Mouse (Mus musculus) lung, postnatal 0 days (tissue): ENCODE measurements at regions not wholly inside any gene's neighbourhood (a gene's known extent, or its start where the extent isn't known, plus 50 kb on each side); places are given as distances from the start of the nearest gene placed in this dataset.

Experiments used
- ATAC-seq: fragments of 200-750 bp; cut with Nextera tagmentation; 2 replicates; pipeline ENCODE4 v1.8.0; 2017; ENCODE audit warnings: moderate library complexity
- DNase-seq: peaks from one replicate; pipeline ENCODE4 v3.0.0-alpha.2; 2016; ENCODE audit warnings: low spot score
- H3K27ac ChIP-seq: fragments of 300-500 bp; sonication (generic); 2 replicates; pipeline ENCODE4 v1.5.1; 2014; ENCODE audit warnings: antibody characterized with exemption, mild to moderate bottlenecking, low read length, mixed read lengths
- H3K27me3 ChIP-seq: fragments of 300-500 bp; sonication (generic); replicated peaks from 2 replicates; pipeline ENCODE4 v1.6.1; 2014; ENCODE audit warnings: low read length, mixed read lengths; ENCODE audit not compliant: insufficient read depth
- H3K36me3 ChIP-seq: fragments of 300-500 bp; sonication (generic); 2 replicates; pipeline ENCODE4 v1.6.1; 2014; ENCODE audit warnings: low read length, mixed read lengths; ENCODE audit not compliant: insufficient read depth
- H3K4me1 ChIP-seq: fragments of 300-500 bp; sonication (generic); 2 replicates; pipeline ENCODE4 v1.6.1; 2014; ENCODE audit warnings: antibody characterized with exemption, low read depth, low read length, mixed read lengths; ENCODE audit not compliant: insufficient read depth
- H3K4me2 ChIP-seq: fragments of 300-500 bp; sonication (generic); replicated peaks from 2 replicates; pipeline ENCODE4 v1.6.1; 2014; ENCODE audit warnings: low read depth, mild to moderate bottlenecking, low read length, moderate library complexity, mixed read lengths
- H3K4me3 ChIP-seq: fragments of 300-500 bp; sonication (generic); 2 replicates; pipeline ENCODE4 v1.5.1; 2014; ENCODE audit warnings: low read depth, low read length
- H3K9ac ChIP-seq: fragments of 300-500 bp; sonication (generic); replicated peaks from 2 replicates; pipeline ENCODE4 v1.6.1; 2014; ENCODE audit warnings: low read depth, mild to moderate bottlenecking
- H3K9me3 ChIP-seq: fragments of 300-500 bp; sonication (generic); 2 replicates; pipeline ENCODE4 v1.6.1; 2016; ENCODE audit warnings: low read length, mixed read lengths
- CTCF ChIP-seq: IDR thresholded peaks from 2 replicates; pipeline ENCODE4 v1.5.1; 2016; ENCODE audit warnings: antibody characterized with exemption, mild to moderate bottlenecking
- EP300 ChIP-seq: IDR thresholded peaks from 2 replicates; pipeline ENCODE4 v1.6.1; 2016; ENCODE audit warnings: antibody characterized with exemption, mild to moderate bottlenecking, control low read depth
- WGBS: fragments of 180-500 bp; shearing (Covaris S2); extraction: QIAGEN DNeasy Blood & Tissue Kit; methylation state at CpG from one replicate; pipeline ENCODE4 v1.1.7; 2014; 5-methylcytosine and 5-hydroxymethylcytosine counted together

- 79% methylated on average over 7 of the region's 7 CpGs for WGBS
- no peak for ATAC-seq
- H3K4me3 ChIP-seq: no peak overlapping the region
These were observed 137.2 kb upstream of the Slc24a5 start for GRCm38 (mm10) chr2:124930719-124931118.

GRCm38 (mm10) chr2:124932566-124932965, 135.4 kb upstream of the Slc24a5 start:
- H3K9me3 ChIP-seq: no peaks in the 10 kb centered on the region
- H3K4me3 ChIP-seq: no peak overlapping the region
- TF ChIP-seq EP300: no peak
- TF ChIP-seq CTCF: no peak
- H3K9ac ChIP-seq: no peak overlapping the region
- ATAC-seq (no peak), DNase-seq (no peak)
- H3K27me3 ChIP-seq: no peaks in the 10 kb centered on the region
- H3K27ac ChIP-seq: no peak overlapping the region
- H3K4me1 ChIP-seq: no peaks in the 10 kb centered on the region
- no peak overlapping the region for H3K4me2 ChIP-seq
- H3K36me3 ChIP-seq: no peaks in the 10 kb centered on the region
- 65% methylated on average over 6 of the region's 6 CpGs for WGBS

More at GRCm38 (mm10) chr2:124930719-124931118, 137.2 kb upstream of the Slc24a5 start:
- DNase-seq: no peak
- Histone ChIP-seq H3K36me3 (no peaks in the 10 kb centered on the region), H3K4me1 (no peaks in the 10 kb centered on the region), H3K9me3 (no peaks in the 10 kb centered on the region), H3K27me3 (no peaks in the 10 kb centered on the region), H3K4me2 (no peak overlapping the region), H3K27ac (no peak overlapping the region), H3K9ac (no peak overlapping the region)
- TF ChIP-seq CTCF (no peak), EP300 (no peak)

DNA sequence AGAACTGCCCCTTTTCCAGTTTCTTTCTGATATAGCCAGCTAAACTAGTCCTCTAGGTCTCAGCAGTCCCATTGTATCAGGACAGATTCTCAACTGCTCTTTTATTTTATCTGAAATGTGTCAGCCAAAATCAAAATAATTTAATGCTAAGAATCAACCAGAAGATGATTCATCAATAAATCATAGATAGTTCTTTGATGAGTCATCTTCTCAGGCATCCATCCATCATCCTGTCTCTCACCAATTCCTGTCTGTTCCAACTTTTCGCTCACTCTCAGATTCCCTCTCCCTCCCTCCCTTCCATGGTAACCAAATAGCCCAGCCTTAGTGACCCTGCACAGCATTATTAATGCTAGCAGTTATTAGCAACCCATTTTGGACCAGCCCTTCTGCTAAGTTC, 134.0 kb upstream of the Slc24a5 start:
- no peak overlapping the region for H3K4me3 ChIP-seq
- TF ChIP-seq CTCF (no peak), EP300 (no peak)
- no peak overlapping the region for H3K4me2 ChIP-seq
- no peaks in the 10 kb centered on the region for H3K36me3 ChIP-seq
- no peaks in the 10 kb centered on the region for H3K4me1 ChIP-seq
- DNase-seq: no peak
- 58% methylated on average over 1 of the region's 1 CpGs for WGBS
- H3K27me3 ChIP-seq: no peaks in the 10 kb centered on the region
- no peaks in the 10 kb centered on the region for H3K9me3 ChIP-seq
- no peak for ATAC-seq
- H3K9ac ChIP-seq: no peak overlapping the region
- H3K27ac ChIP-seq: no peak overlapping the region

DNA sequence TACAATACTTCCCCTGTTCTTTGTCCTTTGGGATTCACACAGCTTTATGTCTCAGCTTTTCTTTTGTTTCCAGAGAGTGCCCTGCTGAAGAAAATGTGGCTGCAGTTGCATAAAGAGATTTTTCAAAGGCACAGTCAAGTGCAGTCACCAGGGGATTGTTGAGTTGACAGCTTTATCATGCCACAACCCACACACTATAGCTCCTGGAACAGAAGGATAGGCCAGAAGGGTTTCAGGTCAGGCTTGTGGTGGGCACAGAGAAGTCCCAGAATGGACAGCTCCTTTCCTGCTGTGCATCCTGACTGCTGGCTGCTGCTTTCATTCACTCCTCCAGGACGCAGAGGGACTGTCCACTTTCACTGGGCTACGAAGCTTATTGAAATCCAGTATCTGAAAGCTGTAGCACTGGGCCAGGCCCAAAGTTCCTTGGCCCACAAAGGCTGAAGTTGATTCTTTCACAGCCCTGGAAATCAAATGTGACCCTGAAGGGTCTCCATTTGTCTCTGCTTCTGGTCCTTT, 119.6 kb upstream of the Slc24a5 start:
- no peak for ATAC-seq
- Histone ChIP-seq H3K9ac (no peak overlapping the region), H3K4me2 (no peak overlapping the region), H3K9me3 (no peaks in the 10 kb centered on the region), H3K4me1 (no peaks in the 10 kb centered on the region), H3K36me3 (no peaks in the 10 kb centered on the region), H3K27ac (no peak overlapping the region), H3K27me3 (no peaks in the 10 kb centered on the region), H3K4me3 (no peak overlapping the region)
- 45% methylated on average over 2 of the region's 2 CpGs for WGBS
- no peak for TF ChIP-seq CTCF
- no peak for TF ChIP-seq EP300
- DNase-seq: no peak

DNA sequence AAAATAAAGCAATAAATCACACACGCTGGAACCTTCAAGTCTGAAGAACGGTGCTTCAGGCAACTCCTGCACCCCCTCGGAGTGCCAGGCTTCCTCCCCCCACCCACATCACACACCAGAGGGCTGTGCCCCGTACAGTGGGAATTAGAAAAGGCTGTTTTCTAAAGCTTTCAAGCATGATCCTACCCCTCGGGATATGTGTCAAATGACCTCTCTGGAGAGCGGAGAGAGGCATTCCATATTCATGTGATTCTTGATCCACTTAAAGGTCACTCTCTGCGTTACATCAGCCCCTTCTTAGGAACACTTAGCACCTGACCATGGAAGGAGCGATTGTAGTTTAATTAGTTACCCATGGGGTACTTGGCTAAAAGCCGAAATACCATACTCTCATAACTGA, 119.1 kb upstream of the Slc24a5 start:
- ATAC-seq (peak; percentile 70), DNase-seq (peak; percentile 27)
- Histone ChIP-seq H3K9ac (no peak overlapping the region), H3K4me1 (no peaks in the 10 kb centered on the region), H3K4me3 (no peak overlapping the region), H3K27ac (no peak overlapping the region), H3K36me3 (no peaks in the 10 kb centered on the region), H3K9me3 (no peaks in the 10 kb centered on the region), H3K27me3 (no peaks in the 10 kb centered on the region), H3K4me2 (no peak overlapping the region)
- WGBS: 53% methylated on average over 9 of the region's 9 CpGs
- TF ChIP-seq CTCF: no peak

GRCm38 (mm10) chr2:124952212-124952611, 115.7 kb upstream of the Slc24a5 start:
- H3K4me3 ChIP-seq: no peak overlapping the region
- no peaks in the 10 kb centered on the region for H3K36me3 ChIP-seq
- 56% methylated on average over 4 of the region's 4 CpGs for WGBS
- H3K9me3 ChIP-seq: no peaks in the 10 kb centered on the region
- no peak overlapping the region for H3K4me2 ChIP-seq
- no peaks in the 10 kb centered on the region for H3K27me3 ChIP-seq
- no peaks in the 10 kb centered on the region for H3K4me1 ChIP-seq
- ATAC-seq (no peak), DNase-seq (no peak)
- H3K9ac ChIP-seq: no peak overlapping the region
- TF ChIP-seq CTCF: no peak
- TF ChIP-seq EP300: no peak
- no peak overlapping the region for H3K27ac ChIP-seq

- Histone ChIP-seq H3K9me3 (no peaks in the 10 kb centered on the region), H3K4me1 (no peaks in the 10 kb centered on the region), H3K4me3 (no peak overlapping the region), H3K36me3 (no peaks in the 10 kb centered on the region), H3K27me3 (no peaks in the 10 kb centered on the region), H3K27ac (no peak overlapping the region), H3K9ac (no peak overlapping the region), H3K4me2 (no peak overlapping the region)
- ATAC-seq (no peak), DNase-seq (no peak)
- 63% methylated on average over 5 of the region's 5 CpGs for WGBS
- TF ChIP-seq EP300: no peak
- no peak for TF ChIP-seq CTCF
These were observed 114.9 kb upstream of the Slc24a5 start for GRCm38 (mm10) chr2:124953015-124953414.
